Mouse (Mus musculus) c-Kit-positive CD71-negative TER-119-negative erythroid progenitor cells, embryonic 14.5 days (primary cell): ENCODE data around the gene Hist1h2aa.

Experiments used
- DNase-seq: peaks from one replicate; pipeline ENCODE4 v3.0.0-alpha.2; 2013; ENCODE audit warnings: low read depth

Gene Hist1h2aa

DNA sequence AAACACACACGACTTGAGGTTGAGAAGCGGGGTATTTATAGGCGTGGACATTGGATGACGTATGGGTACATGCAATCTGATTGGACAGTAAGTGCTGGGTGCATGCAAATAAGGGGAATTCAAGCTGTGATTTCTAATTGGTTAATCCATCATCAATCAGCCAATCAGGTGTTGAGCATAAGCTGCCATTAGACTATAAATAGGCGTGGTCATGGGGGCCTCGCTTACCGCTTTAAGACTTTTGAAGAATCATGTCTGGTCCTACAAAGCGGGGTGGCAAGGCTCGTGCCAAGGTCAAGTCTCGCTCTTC is at the start of gene Hist1h2aa:
Gene Hist1h2aa, plus strand, starts transcription at position 252 of the 310 bp plus-strand sequence.
- no peak for DNase-seq

DNA sequence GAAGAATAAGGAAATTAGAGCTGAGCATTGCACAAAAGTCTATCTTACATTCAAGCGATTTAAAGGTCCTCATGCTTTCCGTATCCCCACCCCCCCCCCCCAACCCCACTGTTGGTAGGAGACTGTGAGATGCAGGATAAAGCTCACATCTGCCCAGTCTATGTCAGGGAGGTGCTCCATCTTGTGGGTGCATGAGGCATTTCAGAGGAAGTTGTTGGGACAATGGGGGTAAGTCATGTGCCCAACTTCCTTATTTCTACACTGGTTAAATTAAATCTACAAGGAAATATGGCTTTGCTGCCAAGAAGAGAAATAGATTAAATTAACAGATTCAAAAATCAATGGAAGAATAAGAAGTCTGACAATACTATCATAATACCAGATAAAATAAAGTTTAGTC is 48.7 kb upstream of the Hist1h2aa start:
- peak; percentile 50 for DNase-seq

DNA sequence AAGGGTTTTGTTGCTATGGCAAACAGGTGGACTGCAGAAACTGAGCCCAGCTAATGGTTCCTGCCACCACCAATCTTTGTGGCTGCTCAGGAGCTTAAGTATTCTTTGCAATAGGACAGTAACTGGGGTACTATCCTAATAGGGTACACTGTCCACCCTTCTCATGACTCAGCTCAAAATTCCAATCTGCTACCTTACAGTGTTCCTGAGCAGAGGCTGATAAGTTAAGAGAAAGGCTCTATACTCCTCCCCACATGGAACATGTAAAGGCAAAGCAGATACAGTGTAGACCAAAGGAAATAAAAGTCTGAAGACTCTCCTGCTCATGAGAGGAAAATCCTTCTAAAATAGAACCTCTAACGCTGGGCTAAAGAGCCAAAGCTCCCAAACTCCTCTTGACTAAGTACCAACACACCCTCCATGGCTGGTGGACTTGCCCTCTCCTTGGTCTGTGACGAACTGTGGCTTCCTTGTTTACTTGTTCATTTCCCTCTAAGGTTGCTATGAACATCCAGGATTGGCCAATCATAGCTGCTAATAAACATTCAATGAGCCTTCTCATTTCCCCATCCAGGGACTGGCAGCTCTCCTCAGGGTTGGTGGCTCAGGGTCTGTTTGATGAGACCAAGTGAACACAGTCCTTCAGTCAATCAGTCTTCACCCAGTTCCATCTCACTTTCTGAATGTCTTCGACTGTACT is 47.1 kb upstream of the Hist1h2aa start:
- DNase-seq, result no peak

DNA sequence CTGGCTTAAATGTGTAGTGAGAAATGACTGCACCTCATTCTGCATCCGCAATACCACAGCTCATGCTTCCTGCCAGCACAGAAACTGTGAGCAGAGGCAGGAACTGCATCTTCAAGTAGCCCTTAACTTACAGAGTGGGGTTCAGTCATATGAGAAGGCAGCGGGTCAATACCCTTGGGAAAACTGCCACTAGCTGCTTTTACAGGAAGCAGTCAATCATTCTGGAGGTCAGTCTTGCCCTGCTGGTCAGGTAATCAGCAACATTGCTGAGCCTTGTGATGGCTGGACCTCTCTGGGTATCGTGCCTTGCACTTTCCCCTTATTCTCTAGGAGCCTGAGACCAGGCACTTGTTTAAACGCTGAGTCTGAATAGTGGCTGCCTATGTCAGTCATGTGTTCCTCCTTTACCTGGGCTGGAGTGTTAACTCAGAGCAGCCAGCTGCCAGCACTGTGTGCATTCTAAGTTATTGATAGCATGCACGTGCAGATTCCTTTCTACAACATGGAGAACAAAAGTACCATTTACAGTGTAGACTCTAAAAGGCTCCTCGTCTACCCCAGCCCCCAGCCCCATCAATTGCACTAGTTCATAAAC is 45.2 kb upstream of the Hist1h2aa start:
- no peak for DNase-seq

DNA sequence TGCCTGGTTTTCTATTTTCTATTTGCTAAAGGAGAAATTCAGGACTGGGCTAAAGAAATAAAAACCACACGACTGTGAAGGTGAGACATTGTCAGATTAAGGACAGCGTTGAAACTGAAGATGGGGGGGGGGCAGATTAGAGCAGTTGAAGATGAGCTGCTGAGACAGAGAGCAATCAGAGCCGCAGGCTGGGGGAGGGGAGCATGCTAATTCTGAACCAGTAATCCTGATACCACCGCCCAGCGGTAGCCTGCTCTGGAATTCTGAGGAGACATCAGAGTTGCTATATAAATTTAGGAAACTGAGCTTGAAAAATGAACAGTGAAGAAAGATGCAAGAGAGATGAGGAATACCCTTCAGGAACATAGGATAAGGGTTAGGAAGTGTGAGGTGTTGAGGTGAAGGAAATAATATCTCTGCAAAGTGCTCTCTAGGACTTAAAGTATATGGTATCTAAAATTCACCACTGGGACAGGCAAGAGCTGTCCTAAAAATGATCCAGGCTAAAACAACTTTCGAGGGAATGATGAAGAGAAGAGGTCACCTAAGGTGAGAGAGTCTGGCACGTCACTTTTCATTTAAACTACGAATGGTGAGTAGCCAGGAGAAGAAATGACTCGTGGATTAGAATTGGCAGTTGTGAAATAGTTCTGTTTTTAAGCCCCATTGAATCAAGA is 41.5 kb upstream of the Hist1h2aa start:
- DNase-seq, result no peak

DNA sequence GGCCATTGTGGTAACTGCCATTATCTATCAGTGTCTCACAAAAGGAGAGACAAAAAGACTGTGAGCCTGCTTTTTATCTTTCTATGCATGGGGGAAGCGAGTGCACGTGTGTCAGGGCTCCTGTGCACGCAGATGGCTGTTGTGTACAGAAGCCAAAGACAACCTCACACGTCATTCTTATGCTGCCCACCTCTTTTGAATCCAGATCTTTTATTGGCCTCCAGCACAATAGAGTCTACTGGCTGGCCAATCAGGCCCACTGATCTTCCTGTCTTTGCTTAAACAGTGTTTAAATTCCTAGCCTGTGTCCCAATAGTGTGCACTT is 41.0 kb upstream of the Hist1h2aa start:
- no peak for DNase-seq

DNA sequence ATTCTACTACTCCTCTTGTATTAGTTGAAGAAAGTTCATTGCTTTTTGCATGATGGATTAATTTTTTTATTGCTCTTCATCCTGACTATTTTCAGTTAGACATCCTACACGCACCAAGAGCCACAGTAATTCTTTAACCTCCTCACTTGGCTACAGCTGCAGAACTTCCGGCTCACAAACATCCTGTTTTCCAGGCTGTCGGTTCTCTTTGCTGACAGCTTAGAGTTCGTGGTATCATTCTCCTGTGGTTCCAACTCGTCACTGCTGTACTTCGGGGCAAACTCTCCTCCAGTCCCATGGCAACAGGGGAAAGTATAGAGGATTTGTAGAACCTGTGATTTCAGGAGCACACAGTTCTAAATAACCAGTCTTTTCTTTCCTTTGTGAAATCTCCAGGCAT is 36.0 kb upstream of the Hist1h2aa start:
- DNase-seq, result no peak

DNA sequence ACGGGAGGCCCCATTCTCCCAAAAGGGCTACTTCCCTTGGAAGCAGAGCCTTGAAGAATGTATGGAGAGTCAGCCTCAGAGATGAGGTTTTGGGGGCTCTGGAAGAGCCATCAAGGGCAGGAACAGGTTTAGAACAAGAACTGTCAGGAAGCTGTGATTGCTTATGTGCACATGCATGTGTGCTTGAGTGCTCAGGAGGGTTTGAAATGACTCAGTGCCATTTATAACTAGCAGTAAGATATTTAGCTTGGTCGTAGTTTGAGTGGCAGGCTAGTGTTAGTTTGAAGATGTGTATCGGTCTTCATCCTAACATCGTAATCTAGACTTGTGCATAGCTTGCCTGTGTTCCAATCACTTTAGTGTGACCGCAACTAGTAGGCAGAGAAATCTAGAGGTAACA is 27.4 kb upstream of the Hist1h2aa start:
- no peak for DNase-seq

DNA sequence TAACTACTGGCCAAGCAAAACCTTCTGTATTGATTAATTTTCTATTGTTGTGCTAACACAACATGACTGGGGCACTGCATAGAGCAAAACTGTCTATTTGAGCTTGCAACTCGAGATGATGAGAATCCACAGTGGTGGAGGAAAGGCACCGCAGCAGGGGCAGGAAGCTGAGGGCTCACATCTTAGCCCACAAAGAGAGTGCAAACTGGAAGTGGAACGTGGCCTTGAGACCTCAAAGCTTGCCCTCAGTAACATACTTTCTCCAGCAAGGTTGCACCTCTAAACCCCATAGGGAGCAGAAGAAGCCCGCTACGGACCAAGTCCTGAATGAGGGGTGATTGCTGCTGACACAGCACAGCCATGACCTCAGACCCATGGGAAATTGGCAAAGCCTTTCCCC is 24.1 kb upstream of the Hist1h2aa start:
- no peak for DNase-seq

DNA sequence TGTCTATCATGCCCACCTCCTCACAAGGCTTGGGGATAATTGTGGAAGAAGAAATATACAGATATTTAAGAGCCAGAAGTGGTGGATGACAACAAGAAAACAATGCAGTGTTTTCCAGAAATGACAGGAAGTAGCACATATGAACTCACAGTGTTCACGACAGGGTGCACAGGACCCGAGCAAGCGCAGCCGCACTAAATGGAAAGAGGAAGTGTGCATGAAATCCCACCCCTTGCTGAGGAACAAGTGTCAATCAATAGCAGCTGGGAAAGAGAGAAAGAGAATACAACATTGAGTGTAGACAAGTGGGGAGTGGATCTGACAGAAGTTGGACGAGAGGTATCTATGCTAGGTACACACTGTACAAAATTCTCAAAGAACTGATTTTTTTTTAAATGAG is 22.9 kb upstream of the Hist1h2aa start:
- peak; percentile 38 for DNase-seq

DNA sequence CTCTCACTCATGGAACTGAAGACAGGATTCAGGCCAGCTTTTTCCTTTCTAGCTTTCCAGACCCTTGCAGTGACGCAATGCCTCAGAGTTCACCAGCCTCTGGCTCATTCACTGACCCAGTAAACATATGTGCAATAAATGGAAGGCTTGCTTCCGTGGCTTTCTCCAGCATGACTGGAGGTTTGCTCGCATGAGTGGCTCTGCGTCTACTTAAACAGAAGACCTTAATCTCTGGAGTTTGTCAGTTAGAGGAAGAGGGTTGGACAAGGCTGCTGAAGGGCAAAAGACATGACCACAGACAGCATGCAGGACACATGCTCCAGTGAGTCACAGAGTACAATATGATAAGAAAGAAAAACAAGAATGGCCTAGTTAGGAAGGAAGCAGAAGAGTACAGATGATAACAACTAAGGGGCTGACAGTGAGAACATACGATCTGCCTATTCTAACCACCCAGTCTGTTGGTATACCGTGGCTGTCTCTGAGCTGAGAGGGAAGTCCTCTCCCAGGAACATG is 20.4 kb upstream of the Hist1h2aa start:
- DNase-seq, result peak; percentile 57

DNA sequence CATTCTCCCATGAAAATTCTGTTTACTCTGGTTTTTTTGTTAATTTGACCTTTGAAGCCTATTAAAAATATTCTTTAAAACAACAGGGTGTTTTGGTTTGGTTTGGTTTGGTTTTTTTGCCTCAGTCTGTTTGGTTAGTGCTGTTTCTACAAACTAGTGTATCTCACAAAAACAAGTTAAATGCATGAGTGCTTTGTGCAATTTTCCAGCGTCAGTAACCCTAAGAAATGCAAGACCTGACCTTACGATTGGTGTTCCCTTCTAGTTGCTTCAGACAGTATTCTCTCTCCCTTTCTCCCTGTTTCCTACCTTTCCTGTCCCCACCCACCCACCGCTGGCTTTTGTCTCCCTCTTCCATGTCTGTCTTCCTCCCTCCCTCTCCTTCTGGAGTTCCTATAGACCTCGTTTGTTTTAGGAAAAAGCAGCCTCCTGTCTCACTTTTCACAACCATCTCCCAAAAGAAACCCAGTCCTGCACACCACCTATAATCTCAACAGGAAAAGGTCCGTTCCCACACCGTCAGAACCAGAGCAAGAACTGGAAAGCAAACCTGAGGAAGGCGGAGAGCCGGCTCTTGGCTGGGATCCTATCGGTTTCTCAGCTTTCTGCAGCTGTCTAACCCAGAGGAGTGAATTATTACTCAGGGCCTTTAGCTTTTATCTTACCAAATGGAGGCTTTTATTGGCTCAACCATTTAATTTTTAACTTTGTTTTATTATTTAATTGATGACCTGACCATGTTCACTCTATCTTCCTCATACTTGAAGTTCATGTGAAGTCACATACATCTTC is 19.7 kb upstream of the Hist1h2aa start, which contains the start of gene Slc17a4:
Gene Slc17a4, minus strand, starts transcription at position 634 of the 792 bp plus-strand sequence.
- no peak for DNase-seq

DNA sequence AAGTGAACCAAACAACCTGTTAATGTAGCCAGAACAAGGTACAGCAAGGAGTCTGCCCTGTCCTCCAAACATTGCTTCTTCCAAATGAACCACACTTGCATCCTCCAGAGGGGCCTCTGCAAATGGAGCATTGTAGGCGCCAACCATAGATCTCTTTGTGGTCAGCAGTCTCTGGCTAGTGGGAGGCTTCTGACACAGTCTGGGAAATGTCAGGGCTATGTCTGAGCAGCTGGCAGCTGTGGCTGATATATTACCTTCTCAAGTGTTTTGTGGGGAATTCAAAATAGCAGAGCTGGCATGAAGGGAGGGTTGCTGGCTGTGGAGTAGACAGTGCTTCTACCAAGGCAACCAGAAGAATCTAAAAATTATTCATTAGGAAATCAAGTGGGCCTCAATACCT is 18.1 kb upstream of the Hist1h2aa start:
- no peak for DNase-seq

DNA sequence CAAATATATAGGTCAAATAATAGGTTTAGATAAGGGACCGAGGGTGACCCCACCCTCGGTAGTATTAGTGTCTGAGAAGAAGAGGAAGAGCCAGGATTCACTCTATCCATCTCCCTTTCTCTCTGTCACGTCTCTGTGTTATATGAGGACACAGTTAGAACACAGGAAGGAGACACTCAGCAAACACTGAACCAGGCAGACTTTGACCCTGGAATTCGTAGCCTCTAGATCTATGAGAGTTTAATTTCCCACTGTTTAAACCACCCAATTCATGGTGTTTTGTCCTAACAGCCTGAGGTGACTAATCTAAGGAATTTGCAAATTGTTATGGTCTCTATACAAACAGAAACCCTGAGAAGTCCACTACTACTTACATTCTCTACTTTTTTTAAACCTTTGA is 16.6 kb upstream of the Hist1h2aa start:
- no peak for DNase-seq

DNA sequence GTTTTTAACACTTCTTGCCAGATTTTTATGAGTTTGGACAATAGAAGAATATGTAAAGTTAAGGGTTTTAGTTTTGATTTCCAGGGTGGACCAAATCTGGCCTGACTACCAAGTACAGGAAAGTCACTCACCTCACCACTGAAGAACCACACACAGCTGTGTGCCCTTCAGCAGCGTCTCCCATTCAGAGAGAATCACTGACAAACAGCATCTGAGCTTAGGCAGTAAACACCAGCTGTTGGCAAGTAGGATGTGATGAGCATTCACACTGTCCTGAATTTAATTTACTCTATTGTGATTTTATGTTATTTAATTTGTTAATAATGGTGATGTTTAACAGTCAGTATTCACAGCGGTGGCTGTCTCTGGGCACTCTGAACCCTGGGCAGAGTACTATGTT is 8.5 kb upstream of the Hist1h2aa start:
- DNase-seq, result no peak

DNA sequence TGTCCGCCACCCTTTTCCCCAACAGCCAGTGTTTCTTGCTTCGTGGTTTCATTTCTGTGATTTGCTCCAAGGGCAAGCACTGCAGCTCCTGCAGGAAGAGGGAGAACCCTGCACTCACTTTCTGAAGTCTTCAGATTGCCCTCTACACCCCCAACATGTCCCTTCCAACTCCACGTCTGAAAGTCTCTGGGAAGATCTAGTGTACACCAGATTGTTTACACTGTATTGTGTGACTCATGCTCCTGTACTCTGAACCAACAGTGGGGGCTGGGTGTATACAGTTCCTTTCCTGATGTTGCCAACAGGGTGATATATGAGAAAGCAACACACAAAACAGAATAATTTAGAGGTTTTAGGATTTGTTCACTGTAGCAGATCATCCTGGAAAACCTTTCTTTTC is 5.6 kb upstream of the Hist1h2aa start:
- DNase-seq, result no peak

DNA sequence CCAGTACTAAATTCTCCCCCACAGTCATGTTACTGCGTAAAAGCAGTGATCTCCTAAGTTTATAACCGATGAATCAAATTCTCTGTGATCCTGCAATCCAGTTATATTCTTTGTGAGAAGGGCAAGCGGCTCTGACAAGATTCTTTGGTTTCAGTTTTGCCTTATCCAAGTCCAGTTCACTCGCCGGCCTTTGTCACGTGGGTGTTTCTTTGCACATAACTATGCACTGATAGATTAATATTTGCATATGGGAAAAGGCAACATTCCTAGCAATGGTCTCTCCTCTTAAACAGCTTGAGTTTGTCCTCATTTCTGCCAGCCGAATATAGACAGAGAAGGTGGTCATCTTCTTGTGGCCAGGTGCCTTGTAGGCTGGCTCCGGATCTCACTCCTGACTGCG is 3.8 kb upstream of the Hist1h2aa start:
- no peak for DNase-seq

DNA sequence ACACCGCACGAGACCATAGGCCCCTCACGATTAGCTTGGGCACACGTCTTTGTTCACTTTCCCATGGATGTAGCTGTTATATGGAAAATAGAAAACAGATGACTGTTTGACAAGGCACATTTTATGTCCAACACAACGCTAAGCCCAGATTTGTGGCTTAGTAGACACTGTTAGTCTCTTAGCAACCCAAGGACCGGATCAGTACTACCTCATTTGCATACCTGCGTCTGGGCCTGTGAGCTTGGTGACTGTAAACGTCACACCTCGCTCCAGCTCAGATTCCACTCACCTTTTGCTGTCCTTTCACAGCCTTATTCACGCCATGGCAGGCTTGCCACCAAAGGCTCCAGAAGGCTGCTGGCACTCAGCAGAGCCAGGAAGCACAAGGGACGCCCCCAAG is 3.4 kb upstream of the Hist1h2aa start:
- DNase-seq, result no peak

DNA sequence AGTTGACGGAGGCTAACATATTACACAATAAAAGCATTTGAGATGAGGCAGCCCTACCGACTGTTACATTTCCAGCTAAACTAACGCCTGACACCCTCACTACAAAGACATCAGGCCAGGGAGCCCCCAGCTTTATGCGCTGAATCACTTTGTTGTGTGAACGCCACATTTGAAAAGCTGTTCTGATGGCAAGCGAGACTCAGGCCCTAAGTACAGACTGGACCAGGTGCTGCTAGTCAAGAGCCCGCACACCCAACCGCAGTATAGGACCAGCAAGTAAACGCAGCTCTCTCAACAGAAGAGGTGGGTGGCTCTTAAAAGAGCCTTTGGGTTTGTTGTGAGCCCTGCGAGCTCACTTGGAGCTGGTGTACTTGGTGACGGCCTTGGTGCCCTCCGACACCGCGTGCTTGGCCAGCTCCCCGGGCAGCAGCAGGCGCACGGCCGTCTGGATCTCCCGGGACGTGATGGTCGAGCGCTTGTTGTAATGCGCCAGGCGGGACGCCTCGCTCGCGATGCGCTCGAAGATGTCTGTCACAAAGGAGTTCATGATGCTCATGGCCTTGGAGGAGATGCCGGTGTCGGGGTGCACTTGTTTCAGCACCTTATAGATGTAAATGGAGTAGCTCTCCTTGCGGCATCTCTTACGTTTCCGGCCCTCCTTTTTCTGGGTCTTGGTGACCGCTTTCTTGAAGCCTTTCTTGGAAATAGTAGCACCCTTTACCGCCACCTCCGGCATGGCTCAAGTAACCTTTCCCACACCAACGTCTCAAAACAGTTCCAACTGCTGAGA is 646 bp upstream of the Hist1h2aa start, which contains the start of gene Hist1h2ba:
Gene Hist1h2ba, minus strand, starts transcription at position 736 of the 790 bp plus-strand sequence.
- no peak for DNase-seq

DNA sequence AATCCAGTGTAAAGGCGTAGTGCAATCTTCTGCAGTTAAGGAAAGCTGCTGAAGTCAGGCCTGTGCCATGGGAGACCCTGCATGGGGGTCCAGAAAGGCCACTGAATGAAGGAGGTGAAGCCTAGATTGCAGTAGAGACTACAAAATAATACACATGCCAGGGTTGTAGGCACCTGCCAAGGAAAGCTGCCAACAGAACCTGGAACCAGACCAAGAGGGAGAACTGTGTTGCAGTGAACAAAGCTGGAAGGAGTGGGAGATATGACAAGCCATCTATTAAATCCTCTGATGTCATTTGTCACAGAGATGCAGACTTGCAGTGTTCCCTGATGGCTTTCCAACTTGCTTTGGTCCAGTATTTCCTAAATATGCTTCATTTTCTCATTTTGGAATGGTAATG is 4.4 kb downstream of the Hist1h2aa start:
- no peak for DNase-seq

DNA sequence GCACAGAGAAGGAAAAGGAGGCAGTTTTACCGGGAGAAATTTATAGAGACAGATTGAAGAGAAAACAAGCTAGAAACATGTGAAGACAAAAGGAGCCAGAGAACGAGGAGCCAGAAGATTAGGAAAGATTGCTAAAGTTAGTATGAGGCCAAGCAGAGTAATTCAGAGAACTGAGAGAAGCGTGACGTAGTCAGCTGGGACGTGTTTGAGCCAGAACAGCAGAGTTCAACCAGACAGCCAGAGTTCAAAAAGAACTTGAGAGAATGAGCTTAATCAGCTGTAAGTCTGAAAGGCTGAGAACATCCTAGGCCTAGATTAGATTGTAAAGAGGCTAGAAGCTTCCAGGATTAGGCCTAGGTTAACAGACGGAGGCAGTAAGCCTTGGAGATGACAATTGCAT is 6.0 kb downstream of the Hist1h2aa start:
- no peak for DNase-seq

DNA sequence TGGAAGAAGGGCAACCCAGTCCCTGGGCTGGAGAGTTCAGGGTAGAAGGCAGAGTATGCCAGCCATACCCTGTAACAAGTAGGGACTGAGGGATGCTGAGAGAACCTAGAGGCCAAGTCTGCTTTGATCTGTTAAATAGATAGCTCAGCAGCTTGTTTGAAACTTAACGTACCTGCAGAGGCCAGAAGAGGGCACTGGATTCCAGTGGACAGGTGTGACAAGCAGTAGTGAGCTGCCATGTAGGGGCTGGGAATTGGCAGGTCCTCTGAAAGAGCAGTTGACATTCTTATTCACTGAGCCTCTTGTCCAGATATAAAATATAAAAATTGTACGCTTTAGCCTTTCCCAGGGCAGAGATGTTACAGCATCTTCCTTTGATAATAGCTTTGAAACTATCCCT is 8.6 kb downstream of the Hist1h2aa start:
- no peak for DNase-seq
